Mouse (Mus musculus): Measurements from ENCODE around the gene Serpini1.
"Not testable (repeated sequence)": the region's sequence is repeated elsewhere in the genome, so short reads cannot be mapped to it uniquely, and the experiment has no call there.

Serpini1 gene

DNA sequence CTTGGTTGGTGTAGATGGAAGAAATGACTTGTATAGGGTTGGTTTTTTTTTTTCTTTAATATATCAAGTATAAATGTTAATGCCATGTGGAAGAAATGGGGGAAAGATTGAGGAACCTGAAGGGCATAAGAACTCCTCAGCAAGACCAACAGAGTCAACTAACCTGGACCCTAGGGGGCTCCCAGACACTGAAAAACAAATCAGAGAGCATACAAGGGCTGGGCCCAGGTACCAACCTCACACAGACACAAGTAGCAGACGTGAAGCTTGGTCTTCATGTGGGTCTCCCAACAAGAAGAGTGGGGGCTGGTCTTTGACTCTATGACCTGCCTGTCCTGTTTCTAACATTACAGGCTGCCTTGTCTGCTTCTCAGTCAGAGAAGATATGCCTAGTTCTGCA lies 82.2 kb downstream of the Serpini1 start:
- no peak for DNase-seq

DNA sequence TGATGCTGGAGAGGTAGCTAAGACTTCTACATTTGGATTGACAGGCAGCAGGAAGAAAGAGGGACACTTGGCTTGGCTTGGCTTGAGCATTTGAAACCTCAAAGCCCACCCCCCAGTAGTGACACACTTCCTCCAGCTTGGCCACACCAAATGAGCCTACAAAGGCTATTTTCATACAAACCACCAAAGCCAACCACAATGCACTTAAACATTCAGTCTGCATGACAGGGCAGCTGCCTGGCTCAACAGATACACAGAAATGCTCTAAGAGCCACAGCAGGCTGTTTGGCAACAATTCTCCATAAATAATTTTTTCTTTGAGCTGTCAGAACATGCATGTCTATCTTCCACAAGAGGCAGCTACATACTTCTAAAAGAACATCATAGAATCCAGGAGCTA lies 90.2 kb downstream of the Serpini1 start:
- no peak for DNase-seq

DNA sequence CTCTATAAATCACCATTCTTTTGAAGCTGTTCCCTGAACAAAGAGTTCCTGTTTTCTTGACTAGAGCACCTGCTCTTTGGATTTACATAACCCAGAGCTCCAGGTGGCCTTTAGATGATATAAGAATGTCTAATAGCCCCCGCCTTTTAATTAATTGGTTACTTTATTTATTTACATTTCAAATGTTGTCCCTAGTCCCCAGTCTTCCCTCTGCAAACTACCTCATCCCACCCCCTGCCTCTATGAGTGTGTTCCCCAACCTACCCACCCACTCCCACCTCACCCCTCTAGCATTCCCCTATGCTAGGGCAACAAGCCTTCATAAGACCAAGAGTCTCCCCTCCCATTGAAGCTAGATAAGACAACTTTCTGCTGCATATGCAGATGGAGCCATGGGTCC lies 90.9 kb downstream of the Serpini1 start:
- DNase-seq, result no peak

DNA sequence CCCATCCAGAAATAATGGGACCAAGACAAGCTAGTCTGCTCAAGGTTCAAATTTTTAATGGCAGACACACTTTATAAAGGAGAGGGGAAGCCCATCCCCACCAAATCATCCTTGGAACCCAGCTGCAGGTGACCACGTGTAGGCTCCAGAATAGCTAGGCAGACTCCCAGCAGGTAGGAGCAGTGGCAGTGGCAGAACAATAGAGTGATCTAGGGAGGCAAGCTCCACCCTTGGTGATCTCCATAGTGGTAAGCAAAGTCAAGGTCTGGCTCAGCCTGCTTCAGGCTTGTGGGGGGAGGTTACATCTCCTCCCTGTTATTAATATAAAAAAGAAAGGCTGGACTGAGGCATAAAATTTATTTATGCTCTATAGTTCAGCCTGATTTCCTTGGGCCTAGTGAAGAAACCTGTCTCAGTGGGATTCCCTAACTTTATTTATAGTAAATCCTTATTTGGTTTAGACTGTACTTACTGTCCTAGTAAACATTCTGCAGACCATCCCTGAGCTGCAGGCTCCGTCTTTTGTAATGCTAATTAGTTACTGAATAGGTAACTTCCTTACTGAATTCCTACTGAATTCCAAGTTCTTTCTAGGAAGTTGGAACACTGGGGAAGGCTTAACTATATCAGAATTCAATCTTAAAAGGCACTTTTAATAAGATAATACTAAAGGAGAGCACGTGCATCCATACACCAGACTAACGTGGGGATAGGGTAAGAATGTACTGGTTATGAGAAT lies 93.2 kb downstream of the Serpini1 start:
- not testable (repeated sequence) for DNase-seq

DNA sequence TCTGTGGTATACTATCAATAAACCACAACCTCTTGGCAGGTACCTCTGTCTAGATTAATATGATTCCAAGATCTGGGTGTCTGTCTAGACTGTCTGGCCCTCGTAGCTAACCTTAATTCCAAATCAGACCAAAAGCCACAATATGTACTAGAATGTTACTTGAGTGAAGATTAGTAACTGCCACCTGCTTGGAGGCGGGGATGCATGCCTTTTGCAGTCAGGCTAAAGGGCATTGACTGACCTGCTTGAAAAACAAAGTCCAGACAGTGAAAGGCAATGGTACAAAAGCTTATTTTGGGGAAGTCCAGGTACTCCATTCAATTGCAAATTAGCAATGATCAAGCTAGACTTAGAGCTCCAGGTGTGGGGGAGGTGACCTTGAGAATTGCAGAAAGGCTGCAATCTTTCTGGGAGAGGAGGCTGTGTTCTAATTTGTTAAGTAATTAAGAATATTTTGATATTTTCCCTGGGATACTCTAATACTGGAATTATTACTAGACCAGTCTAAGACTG lies 94.3 kb downstream of the Serpini1 start:
- DNase-seq, result no peak

- not testable (repeated sequence) for DNase-seq
These were observed 96.6 kb downstream of the Serpini1 start for GRCm38 (mm10) chr3:75653901-75654300.

GRCm38 (mm10) chr3:75655578-75656344 lies 98.4 kb downstream of the Serpini1 start:
- no peak for DNase-seq

- DNase-seq, result no peak
These were observed 109.6 kb downstream of the Serpini1 start for GRCm38 (mm10) chr3:75666962-75667361.

GRCm38 (mm10) chr3:75670425-75670824 lies 113.1 kb downstream of the Serpini1 start:
- no peak for DNase-seq

DNA sequence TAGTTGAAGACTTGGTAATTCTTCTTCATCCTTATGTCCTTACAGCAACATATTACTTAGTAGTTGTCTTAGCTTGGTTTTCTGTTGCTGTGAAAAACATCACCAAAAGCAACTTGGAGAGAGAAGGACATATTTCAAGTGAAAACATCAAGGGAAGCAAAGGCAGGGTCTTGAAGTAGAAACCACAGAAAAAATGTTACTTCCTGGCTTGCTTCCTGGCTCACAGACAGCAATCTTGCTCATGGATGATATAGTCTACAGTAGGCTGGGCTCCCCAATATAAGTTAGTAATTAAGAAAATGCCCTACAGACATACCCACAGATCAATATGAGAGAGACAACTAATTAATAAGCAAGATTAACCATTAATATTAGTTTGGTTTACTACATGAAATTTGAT lies 125.5 kb downstream of the Serpini1 start:
- DNase-seq, result no peak

- no peak for DNase-seq
These were observed 129.4 kb downstream of the Serpini1 start for GRCm38 (mm10) chr3:75686775-75687174.

GRCm38 (mm10) chr3:75687187-75687825 lies 130.0 kb downstream of the Serpini1 start:
- DNase-seq, result no peak

GRCm38 (mm10) chr3:75690321-75690720 lies 133.0 kb downstream of the Serpini1 start:
- DNase-seq, result no peak

DNA sequence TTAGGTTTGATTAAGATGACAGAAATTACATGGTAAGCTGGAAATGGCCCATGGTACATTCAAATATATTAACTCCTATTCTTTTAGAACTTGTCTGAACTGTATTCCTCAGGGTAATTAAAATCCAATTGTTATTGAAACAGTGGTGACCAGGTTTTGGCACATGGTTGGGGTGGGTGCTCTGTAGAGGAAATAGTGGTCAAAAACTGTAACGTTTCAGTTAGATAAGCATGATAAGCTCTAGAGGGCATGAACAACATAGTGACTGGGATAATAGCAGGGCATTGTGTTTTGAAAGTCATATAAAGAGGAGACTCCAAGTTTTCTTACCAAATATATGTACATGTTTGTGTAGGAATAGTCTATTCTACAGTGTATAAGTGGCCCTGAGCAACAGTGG lies 134.7 kb downstream of the Serpini1 start:
- DNase-seq, result no peak
